Mouse (Mus musculus) bone marrow, adult 2 months (tissue): ENCODE results near the gene Kcnk3.

ENCODE experiments used
- CTCF ChIP-seq: fragments of 200-500 bp; IDR thresholded peaks from 2 replicates; pipeline ENCODE4 v1.5.1; 2011; ENCODE audit warnings: low read length, control low read depth; ENCODE audit not compliant: control insufficient read depth, insufficient read depth
- POLR2A ChIP-seq: fragments of 200-500 bp; IDR thresholded peaks from 2 replicates; pipeline ENCODE4 v1.6.1; 2011; ENCODE audit warnings: low read depth, mild to moderate bottlenecking, control low read depth, low read length, borderline replicate concordance; ENCODE audit not compliant: control insufficient read depth

DNA sequence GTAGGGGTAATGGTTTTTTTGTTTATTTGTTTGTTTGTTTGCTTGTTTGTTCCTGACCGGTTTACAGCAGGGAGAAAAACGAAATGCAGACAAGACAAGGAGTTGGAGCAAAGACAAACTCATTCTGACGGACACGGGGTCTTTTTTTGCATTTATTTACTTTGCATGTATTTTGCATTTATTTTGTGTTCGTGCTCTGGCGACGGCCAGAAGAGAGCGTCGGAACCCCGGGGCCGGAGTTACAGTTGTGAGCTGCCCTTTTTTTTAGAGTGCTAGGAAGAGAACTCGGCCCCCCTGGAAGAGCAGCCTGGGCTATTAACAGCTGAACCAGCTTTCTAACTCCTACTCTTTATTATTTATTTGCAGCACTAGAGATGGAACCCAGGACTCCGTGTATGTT lies 79.2 kb downstream of the Kcnk3 start:
- TF ChIP-seq CTCF, result no peak
- TF ChIP-seq POLR2A, result no peak
